Mouse (Mus musculus): ENCODE measurements around the gene Ggt1.

GRCm38 (mm10) chr10:75635693-75636055 lies 74.3 kb downstream of the Ggt1 start:
- TF ChIP-seq CTCF (conservative IDR thresholded peaks at IDR 0.05; ENCODE audit: low read length): peak; percentile 98
- TF ChIP-seq POU5F1 (IDR thresholded peaks at IDR 0.05; ENCODE audit: borderline replicate concordance, low read length): no peak
- TF ChIP-seq NANOG (IDR thresholded peaks at IDR 0.05; ENCODE audit: borderline replicate concordance, low read length): no peak
